Mouse (Mus musculus): ENCODE results near the gene Tigd3. TPM values are rescaled to one million over a fixed set of nuclear protein-coding genes. Genes with fewer than 3 reads are reported as not detected.

Tigd3 gene
- polyA plus RNA-seq, 1 experiment from 2014 or later, result 1.2 TPM

GRCm38 (mm10) chr19:5921715-5922114 lies 27.8 kb upstream of the Tigd3 start:
- peak overlapping the region; percentile 84 for H3K4me2 ChIP-seq
- H3K4me1 ChIP-seq (replicated peaks), result peaks cover 30% of the 10 kb centered on the region
- H3K27me3 ChIP-seq, result no peaks in the 10 kb centered on the region
- H3K4me3 ChIP-seq, result peak overlapping the region; percentile 65
- 26% methylated on average over 9 of the region's 9 CpGs for WGBS
- ATAC-seq (replicated peaks; ENCODE audit: insufficient number of reproducible peaks, insufficient read depth, low FRiP score, low read depth), result no peak
- no peaks in the 10 kb centered on the region for H3K9me3 ChIP-seq (replicated peaks)
- peak overlapping the region; percentile 32 for H3K27ac ChIP-seq
- peaks cover 16% of the 10 kb centered on the region for H3K36me3 ChIP-seq
- 0 out of 2 replicates have a peak overlapping the region, but pooled peaks have one; percentile 25 for H3K9ac ChIP-seq

GRCm38 (mm10) chr19:5913007-5913719 lies 19.2 kb upstream of the Tigd3 start, which contains the start of gene Dpf2:
Gene Dpf2 (minus strand): TSS chr19:5913010.
- ATAC-seq (replicated peaks; ENCODE audit: insufficient number of reproducible peaks, insufficient read depth, low FRiP score, low read depth), result no peak
- Histone ChIP-seq H3K27ac (peak within 1 kb of the TSS; percentile 89), H3K27me3 (no peaks in the 10 kb centered on the region), H3K4me3 (peak within 1 kb of the TSS; percentile 89), H3K9ac (peak within 1 kb of the TSS; percentile 95), H3K9me3 (replicated peaks) (no peaks in the 10 kb centered on the region), H3K4me1 (replicated peaks) (peaks cover 28% of the 10 kb centered on the region), H3K4me2 (peak within 1 kb of the TSS; percentile 77), H3K36me3 (peaks cover 31% of the 10 kb centered on the region)
- 16% methylated on average over 13 of the region's 13 CpGs for WGBS

- no peaks in the 10 kb centered on the region for H3K27me3 ChIP-seq
- peaks cover 28% of the 10 kb centered on the region for H3K4me1 ChIP-seq (replicated peaks)
- WGBS, result under 1% methylated on average over 59 of the region's 59 CpGs
- peaks cover 23% of the 10 kb centered on the region for H3K36me3 ChIP-seq
- H3K9ac ChIP-seq, result peak overlapping the region; percentile 95
- H3K27ac ChIP-seq, result peak overlapping the region; percentile 89
- H3K4me3 ChIP-seq, result peak overlapping the region; percentile 89
- ATAC-seq (replicated peaks; ENCODE audit: insufficient number of reproducible peaks, insufficient read depth, low FRiP score, low read depth), result peak; percentile 97
- peak overlapping the region; percentile 77 for H3K4me2 ChIP-seq
- no peaks in the 10 kb centered on the region for H3K9me3 ChIP-seq (replicated peaks)
Measured at GRCm38 (mm10) chr19:5912103-5913006, 18.4 kb upstream of the Tigd3 start.

DNA sequence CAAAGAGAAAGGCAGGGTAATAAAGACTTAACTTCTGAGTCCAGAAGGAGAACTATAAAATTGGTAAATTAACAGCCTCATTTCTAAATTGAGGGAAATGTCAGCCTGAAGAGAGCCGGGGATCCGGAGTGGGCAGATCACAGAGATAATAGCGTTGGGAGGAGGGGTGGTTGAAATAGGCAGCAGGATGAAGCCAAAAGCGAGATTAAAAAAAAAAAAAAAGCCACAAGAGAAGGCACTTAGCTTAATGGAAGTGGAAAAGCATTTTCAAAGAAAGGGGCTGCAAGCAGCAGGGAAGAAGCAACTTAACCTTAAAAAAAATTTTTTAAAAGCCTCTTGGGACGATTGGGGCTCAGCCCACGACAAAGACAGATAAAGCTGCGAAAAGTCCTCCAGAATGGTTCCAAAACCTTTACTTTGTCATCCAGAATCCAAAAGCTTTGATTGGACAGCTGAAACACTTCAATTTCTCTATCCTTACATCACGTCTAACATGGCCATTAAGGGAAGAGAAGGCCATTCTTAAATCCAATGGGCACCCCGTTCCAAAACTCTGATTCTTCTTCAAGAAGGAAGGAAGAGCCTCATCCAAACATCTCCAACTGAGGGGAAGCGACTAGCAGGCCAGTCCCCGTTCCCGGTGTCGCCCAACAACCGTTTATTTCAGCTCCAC lies 17.6 kb upstream of the Tigd3 start:
- peak overlapping the region; percentile 77 for H3K4me2 ChIP-seq
- 3% methylated on average over 14 of the region's 14 CpGs for WGBS
- peaks cover 28% of the 10 kb centered on the region for H3K4me1 ChIP-seq (replicated peaks)
- no peak for ATAC-seq (replicated peaks; ENCODE audit: insufficient number of reproducible peaks, insufficient read depth, low FRiP score, low read depth)
- H3K9ac ChIP-seq, result peak overlapping the region; percentile 95
- no peaks in the 10 kb centered on the region for H3K9me3 ChIP-seq (replicated peaks)
- peaks cover 22% of the 10 kb centered on the region for H3K36me3 ChIP-seq
- H3K27me3 ChIP-seq, result no peaks in the 10 kb centered on the region
- H3K27ac ChIP-seq, result peak overlapping the region; percentile 89
- peak overlapping the region; percentile 89 for H3K4me3 ChIP-seq

GRCm38 (mm10) chr19:5910221-5910620 lies 16.3 kb upstream of the Tigd3 start:
- Histone ChIP-seq H3K4me1 (replicated peaks) (peaks cover 28% of the 10 kb centered on the region), H3K4me3 (peak overlapping the region; percentile 23), H3K27ac (peak overlapping the region; percentile 55; the same call in 1 of the 2 replicates), H3K9me3 (replicated peaks) (no peaks in the 10 kb centered on the region), H3K9ac (peak overlapping the region; percentile 33), H3K36me3 (peaks cover 25% of the 10 kb centered on the region), H3K4me2 (peak overlapping the region; percentile 77; the same call in 1 of the 2 replicates), H3K27me3 (no peaks in the 10 kb centered on the region)
- 53% methylated on average over 6 of the region's 6 CpGs for WGBS
- no peak for ATAC-seq (replicated peaks; ENCODE audit: insufficient number of reproducible peaks, insufficient read depth, low FRiP score, low read depth)

- H3K9me3 ChIP-seq (replicated peaks), result no peaks in the 10 kb centered on the region
- peaks cover 19% of the 10 kb centered on the region for H3K4me1 ChIP-seq (replicated peaks)
- H3K27ac ChIP-seq, result no peak overlapping the region
- peaks cover 49% of the 10 kb centered on the region for H3K36me3 ChIP-seq
- no peak overlapping the region for H3K4me2 ChIP-seq
- no peaks in the 10 kb centered on the region for H3K27me3 ChIP-seq
- ATAC-seq (replicated peaks; ENCODE audit: insufficient number of reproducible peaks, insufficient read depth, low FRiP score, low read depth), result no peak
- H3K9ac ChIP-seq, result no peak overlapping the region
- no peak overlapping the region for H3K4me3 ChIP-seq
- 84% methylated on average over 3 of the region's 3 CpGs for WGBS
Measured at GRCm38 (mm10) chr19:5907275-5907674, 13.3 kb upstream of the Tigd3 start.

DNA sequence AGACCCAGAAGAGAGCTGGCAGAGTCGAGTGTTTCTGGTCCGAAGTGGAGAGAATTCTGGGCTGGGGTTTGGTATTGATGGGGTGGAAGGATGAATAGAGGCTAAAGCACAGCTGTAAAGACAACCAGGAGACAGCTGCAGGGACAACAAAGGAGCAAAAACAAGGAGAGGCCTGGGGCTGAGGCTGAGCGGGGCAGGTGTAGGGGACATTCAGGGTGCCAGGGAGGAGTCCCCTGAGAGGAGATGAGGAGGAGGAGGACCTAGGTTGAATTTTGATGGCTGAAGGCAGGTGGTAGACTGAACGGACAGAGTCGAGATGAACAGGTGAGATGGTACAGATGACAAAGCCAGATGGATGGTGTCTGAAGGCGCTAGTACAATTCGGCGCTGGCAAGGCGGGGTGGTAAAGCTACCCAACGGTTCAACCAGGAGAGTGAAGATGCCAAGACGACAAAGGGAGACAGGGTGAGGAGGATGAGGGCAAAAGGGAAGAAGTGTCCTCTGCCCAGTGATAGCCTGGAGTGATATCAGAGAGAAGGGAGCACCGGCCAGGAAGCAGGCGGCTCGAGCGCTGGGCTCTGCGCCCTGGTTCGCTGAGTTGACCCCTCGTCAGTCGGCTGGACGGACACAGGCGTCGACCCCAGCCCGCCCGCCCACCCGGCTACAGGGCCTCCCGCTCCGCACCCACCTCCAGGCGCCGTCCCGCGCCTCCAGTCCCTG lies 507 bp downstream of the Tigd3 start:
- no peaks in the 10 kb centered on the region for H3K27me3 ChIP-seq
- H3K27ac ChIP-seq, result peak overlapping the region; percentile 55; the same call in 1 of the 2 replicates
- peaks cover 14% of the 10 kb centered on the region for H3K4me1 ChIP-seq (replicated peaks)
- no peak; the same call in 1 of the 2 replicates for ATAC-seq (replicated peaks; ENCODE audit: insufficient number of reproducible peaks, insufficient read depth, low FRiP score, low read depth)
- H3K9me3 ChIP-seq (replicated peaks), result no peaks in the 10 kb centered on the region
- H3K4me2 ChIP-seq, result peak overlapping the region; percentile 96
- H3K4me3 ChIP-seq, result peak overlapping the region; percentile 61
- peak overlapping the region; percentile 72 for H3K9ac ChIP-seq
- 11% methylated on average over 31 of the region's 31 CpGs for WGBS
- H3K36me3 ChIP-seq, result peaks cover 24% of the 10 kb centered on the region

DNA sequence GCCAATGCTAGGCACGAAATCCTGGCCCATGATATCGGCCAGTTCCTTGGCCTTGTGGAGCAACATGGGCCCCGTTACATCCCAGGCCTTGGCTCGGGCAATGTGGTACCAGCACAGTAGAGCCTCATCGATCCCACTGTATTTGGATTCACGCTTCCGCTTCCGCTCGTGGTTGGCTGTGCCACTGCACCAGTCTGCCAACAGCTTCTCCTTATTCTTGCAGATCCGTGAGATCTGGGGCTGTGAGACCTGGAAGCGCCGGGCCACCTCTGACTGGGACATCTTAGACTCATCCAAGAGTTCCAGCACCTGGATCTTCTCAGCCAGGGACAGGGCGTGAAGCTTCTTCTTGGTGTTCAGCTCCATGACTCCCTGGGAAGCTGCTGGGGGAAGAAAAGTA lies 1.2 kb downstream of the Tigd3 start:
- Histone ChIP-seq H3K27ac (no peak overlapping the region), H3K27me3 (no peaks in the 10 kb centered on the region), H3K36me3 (peaks cover 21% of the 10 kb centered on the region), H3K9ac (peak overlapping the region; percentile 72; the same call in 1 of the 2 replicates), H3K4me3 (peak overlapping the region; percentile 61; the same call in 1 of the 2 replicates), H3K4me2 (peak overlapping the region; percentile 96), H3K9me3 (replicated peaks) (no peaks in the 10 kb centered on the region), H3K4me1 (replicated peaks) (peaks cover 14% of the 10 kb centered on the region)
- no peak for ATAC-seq (replicated peaks; ENCODE audit: insufficient number of reproducible peaks, insufficient read depth, low FRiP score, low read depth)
- 94% methylated on average over 13 of the region's 13 CpGs for WGBS

GRCm38 (mm10) chr19:5892262-5892661 lies 1.7 kb downstream of the Tigd3 start:
- WGBS, result 89% methylated on average over 7 of the region's 7 CpGs
- Histone ChIP-seq H3K27me3 (no peaks in the 10 kb centered on the region), H3K36me3 (peaks cover 17% of the 10 kb centered on the region), H3K9me3 (replicated peaks) (no peaks in the 10 kb centered on the region), H3K4me2 (no peak overlapping the region), H3K27ac (no peak overlapping the region), H3K9ac (no peak overlapping the region), H3K4me3 (no peak overlapping the region), H3K4me1 (replicated peaks) (peaks cover 14% of the 10 kb centered on the region)
- no peak for ATAC-seq (replicated peaks; ENCODE audit: insufficient number of reproducible peaks, insufficient read depth, low FRiP score, low read depth)

DNA sequence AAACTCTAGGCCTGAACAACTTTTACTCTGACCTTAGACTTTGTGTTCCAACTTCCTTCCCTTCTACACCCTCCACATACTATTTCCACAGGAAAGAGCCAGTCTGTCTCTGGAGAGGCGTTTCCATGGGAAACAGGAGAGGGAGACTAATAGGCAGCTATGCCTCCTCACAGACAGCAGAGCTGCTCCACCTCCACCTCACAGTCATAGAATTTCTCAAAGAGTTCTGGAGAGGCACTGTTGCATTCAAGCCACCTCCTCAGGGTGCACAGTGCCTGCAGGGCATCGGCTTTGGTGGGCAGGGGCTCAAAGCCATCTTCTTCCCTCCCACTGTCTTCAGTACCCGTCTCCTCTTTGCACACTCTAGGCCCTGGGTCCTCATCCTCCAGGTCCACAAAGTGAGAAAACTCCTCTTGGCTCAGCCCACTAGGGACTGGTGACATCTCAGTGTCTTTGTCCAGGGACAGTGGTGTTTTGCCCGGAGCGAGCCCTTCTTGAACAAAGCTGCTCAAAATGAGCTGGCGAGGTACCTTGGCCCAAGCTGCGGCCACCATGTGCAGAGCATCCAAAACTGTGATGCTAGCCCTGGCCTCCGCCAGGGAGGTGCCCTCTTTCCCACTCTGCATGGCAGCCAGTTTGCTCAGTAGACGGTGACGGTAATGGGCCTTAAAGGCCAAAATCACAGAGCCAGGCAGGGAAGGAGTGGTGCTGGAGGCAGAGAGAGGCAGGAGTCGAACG lies 2.3 kb downstream of the Tigd3 start:
- Histone ChIP-seq H3K9me3 (replicated peaks) (no peaks in the 10 kb centered on the region), H3K4me1 (replicated peaks) (peaks cover 14% of the 10 kb centered on the region), H3K36me3 (peaks cover 13% of the 10 kb centered on the region), H3K9ac (no peak overlapping the region), H3K4me3 (no peak overlapping the region), H3K27me3 (no peaks in the 10 kb centered on the region), H3K27ac (peak overlapping the region; percentile 10; the same call in 1 of the 2 replicates), H3K4me2 (no peak overlapping the region)
- WGBS, result 89% methylated on average over 12 of the region's 12 CpGs
- ATAC-seq (replicated peaks; ENCODE audit: insufficient number of reproducible peaks, insufficient read depth, low FRiP score, low read depth), result no peak

Data from heart, embryonic 15.5 days (tissue).